Mouse (Mus musculus) G1E (cell line): ENCODE measurements around the gene Mfng. TPM values are rescaled to one million over a fixed set of nuclear protein-coding genes. Genes with fewer than 3 reads are reported as not detected.

Experiments
- ATAC-seq: 2 replicates; pipeline ENCODE4 v1.8.0; 2016; ENCODE audit warnings: mild to moderate bottlenecking; ENCODE audit not compliant: insufficient number of reproducible peaks, poor library complexity, low FRiP score, severe bottlenecking; ENCODE audit errors: extremely low read depth
- DNase-seq: peaks from one replicate; pipeline ENCODE4 v3.0.0; 2012; ENCODE audit warnings: low spot score
- H3K27me3 ChIP-seq: 2 replicates; pipeline ENCODE4 v1.6.1; 2012; ENCODE audit warnings: mild to moderate bottlenecking, low read length, inconsistent platforms; ENCODE audit not compliant: insufficient read depth
- H3K36me3 ChIP-seq: replicated peaks from 2 replicates; pipeline ENCODE3; 2012; ENCODE audit warnings: mild to moderate bottlenecking, inconsistent platforms
- H3K4me1 ChIP-seq: 2 replicates; pipeline ENCODE4 v1.6.1; 2012; ENCODE audit warnings: low read depth, low read length, inconsistent platforms, mixed read lengths; ENCODE audit not compliant: insufficient read depth
- H3K4me3 ChIP-seq: 2 replicates; pipeline ENCODE4 v1.5.1; 2012; ENCODE audit warnings: low read depth, mild to moderate bottlenecking, inconsistent platforms, low read length, moderate library complexity, mixed read lengths
- H3K9me3 ChIP-seq: replicated peaks from 2 replicates; pipeline ENCODE4 v1.6.1; 2012; ENCODE audit warnings: inconsistent platforms
- CTCF ChIP-seq: IDR thresholded peaks from 2 replicates; pipeline ENCODE4 v1.5.1; 2012; ENCODE audit warnings: low read depth, low read length, inconsistent platforms, mixed read lengths
- GATA1 ChIP-seq: IDR thresholded peaks from 2 replicates; pipeline ENCODE4 v1.6.1; 2012; ENCODE audit warnings: borderline replicate concordance, low read length, inconsistent platforms, mixed read lengths
- GATA2 ChIP-seq: IDR thresholded peaks from 2 replicates; pipeline ENCODE4 v1.6.1; 2012; ENCODE audit warnings: low read depth, low read length, inconsistent platforms, borderline replicate concordance
- POLR2AphosphoS5 ChIP-seq: IDR thresholded peaks from 2 replicates; pipeline ENCODE4 v1.6.1; 2012; ENCODE audit warnings: low read depth, low read length, inconsistent platforms; ENCODE audit not compliant: insufficient replicate concordance
- TAL1 ChIP-seq: conservative IDR thresholded peaks from 2 replicates; pipeline ENCODE4 v1.6.1; 2012; ENCODE audit warnings: low read depth, low read length, inconsistent platforms, mixed read lengths
- polyA plus RNA-seq: library from polyadenylated mRNA; stranded (reverse); fragments of >175 nt; gene quantifications from 2 replicates; pipeline ENCODE4 v1.2.3, GENCODE M21; 2012
- total RNA-seq, 2 experiments: library from RNA; stranded (forward) in 1 of 2; stranded (reverse) in 1 of 2; fragments of 200-1000 nt in 1 of 2; fragments of >200 nt in 1 of 2; fragmentation: Nextera tagmentation in 1 of 2; gene quantifications; 2 replicates each; pipeline ENCODE4 v1.2.3; 2014 to 2017

The Mfng gene
- total and polyA plus RNA-seq, 3 experiments = not detected

DNA sequence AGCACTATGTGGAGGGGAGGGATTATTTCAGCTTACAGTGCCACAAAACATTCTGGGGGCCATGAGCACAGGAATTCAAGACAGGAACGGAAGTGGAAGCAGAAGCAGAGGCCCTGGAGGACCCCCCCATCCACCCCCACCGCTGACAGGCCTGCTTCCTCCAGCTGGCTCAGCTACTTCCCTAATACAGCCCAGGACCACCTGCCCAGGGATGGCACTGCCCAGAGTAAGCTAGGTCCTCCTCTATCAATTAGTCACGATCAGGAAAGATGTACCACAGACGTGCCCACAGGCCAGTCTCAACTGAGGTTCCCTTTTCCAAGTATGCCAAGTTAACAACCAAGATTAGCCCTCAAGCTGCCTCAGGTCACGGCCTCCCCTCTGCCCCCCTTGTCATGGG lies 19.1 kb downstream of the Mfng start:
- no peak overlapping the region for H3K4me3 ChIP-seq
- H3K27me3 ChIP-seq = no peaks in the 10 kb centered on the region
- no peak for TF ChIP-seq TAL1
- no peak for TF ChIP-seq GATA1
- TF ChIP-seq POLR2AphosphoS5 = no peak
- TF ChIP-seq CTCF = no peak
- TF ChIP-seq GATA2 = no peak
- no peaks in the 10 kb centered on the region for H3K36me3 ChIP-seq
- peaks cover 3% of the 10 kb centered on the region for H3K9me3 ChIP-seq
- ATAC-seq (no peak), DNase-seq (no peak)
- H3K4me1 ChIP-seq = no peaks in the 10 kb centered on the region

DNA sequence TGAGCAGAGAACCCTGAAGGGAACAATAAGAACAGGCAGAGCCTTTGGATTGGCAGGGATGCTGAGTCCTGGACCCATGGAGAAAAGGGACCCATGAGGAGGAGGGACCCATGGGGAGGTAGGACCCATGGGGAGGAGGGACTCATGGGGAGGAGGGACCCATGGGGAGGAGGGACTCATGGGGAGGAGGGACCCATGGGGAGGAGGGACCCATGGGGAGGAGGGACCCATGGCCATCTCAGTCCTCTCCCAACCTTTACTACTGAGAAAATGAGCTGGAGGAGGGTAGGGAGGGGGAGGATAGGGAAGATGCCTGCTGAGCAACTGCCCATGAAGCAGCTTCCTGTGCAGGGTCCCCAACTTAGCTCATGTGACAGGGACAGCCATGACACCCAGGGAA lies 20.3 kb downstream of the Mfng start:
- Histone ChIP-seq H3K27me3 (no peaks in the 10 kb centered on the region), H3K9me3 (peaks cover 3% of the 10 kb centered on the region), H3K4me1 (no peaks in the 10 kb centered on the region), H3K4me3 (no peak overlapping the region), H3K36me3 (no peaks in the 10 kb centered on the region)
- DNase-seq (no peak), ATAC-seq (no peak; the same call in 1 of the 2 replicates)
- no peak for TF ChIP-seq GATA2
- TF ChIP-seq POLR2AphosphoS5 = no peak
- no peak for TF ChIP-seq TAL1
- TF ChIP-seq CTCF = no peak
- TF ChIP-seq GATA1 = no peak

GRCm38 (mm10) chr15:78750608-78751350 lies 22.5 kb downstream of the Mfng start:
- Histone ChIP-seq H3K9me3 (peaks cover 3% of the 10 kb centered on the region), H3K27me3 (no peaks in the 10 kb centered on the region), H3K4me3 (no peak overlapping the region), H3K4me1 (no peaks in the 10 kb centered on the region), H3K36me3 (no peaks in the 10 kb centered on the region)
- ATAC-seq (no peak), DNase-seq (no peak)
- TF ChIP-seq TAL1 = no peak
- no peak for TF ChIP-seq GATA2
- no peak for TF ChIP-seq GATA1
- TF ChIP-seq POLR2AphosphoS5 = no peak
- no peak for TF ChIP-seq CTCF

DNA sequence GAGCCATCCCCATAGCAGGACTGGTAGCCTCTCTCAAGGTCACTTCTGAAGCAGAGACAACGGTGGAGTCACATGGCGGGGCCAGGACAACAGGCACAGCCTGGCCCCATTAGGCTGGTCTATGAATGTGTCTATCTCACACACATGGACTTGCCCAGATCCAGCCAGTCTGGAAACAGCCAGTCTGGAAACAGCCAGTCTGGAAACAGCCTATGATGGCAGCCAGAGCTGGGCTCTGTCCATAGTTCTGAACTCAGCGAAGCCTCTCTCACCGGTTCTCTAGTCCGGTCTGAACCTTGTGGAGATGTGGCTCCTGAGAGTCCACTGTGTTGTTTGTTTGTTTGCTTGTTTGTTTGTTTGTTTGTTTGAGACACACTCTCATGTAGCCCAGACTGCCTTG lies 23.4 kb downstream of the Mfng start:
- TF ChIP-seq TAL1 = no peak
- no peak for TF ChIP-seq POLR2AphosphoS5
- no peak for TF ChIP-seq CTCF
- no peak for TF ChIP-seq GATA1
- no peak for TF ChIP-seq GATA2
- ATAC-seq = no peak
- no peaks in the 10 kb centered on the region for H3K4me1 ChIP-seq
- no peak overlapping the region for H3K4me3 ChIP-seq
- H3K27me3 ChIP-seq = no peaks in the 10 kb centered on the region
- DNase-seq = no peak
- H3K9me3 ChIP-seq = peaks cover 3% of the 10 kb centered on the region
- H3K36me3 ChIP-seq = no peaks in the 10 kb centered on the region

- Histone ChIP-seq H3K36me3 (no peaks in the 10 kb centered on the region), H3K4me3 (no peak overlapping the region), H3K4me1 (no peaks in the 10 kb centered on the region), H3K27me3 (no peaks in the 10 kb centered on the region), H3K9me3 (no peaks in the 10 kb centered on the region)
- TF ChIP-seq POLR2AphosphoS5 (no peak), GATA1 (no peak), CTCF (peak; percentile 55), TAL1 (no peak), GATA2 (no peak)
- DNase-seq (no peak), ATAC-seq (no peak)
Observed at GRCm38 (mm10) chr15:78744206-78744605, 29.1 kb downstream of the Mfng start.

DNA sequence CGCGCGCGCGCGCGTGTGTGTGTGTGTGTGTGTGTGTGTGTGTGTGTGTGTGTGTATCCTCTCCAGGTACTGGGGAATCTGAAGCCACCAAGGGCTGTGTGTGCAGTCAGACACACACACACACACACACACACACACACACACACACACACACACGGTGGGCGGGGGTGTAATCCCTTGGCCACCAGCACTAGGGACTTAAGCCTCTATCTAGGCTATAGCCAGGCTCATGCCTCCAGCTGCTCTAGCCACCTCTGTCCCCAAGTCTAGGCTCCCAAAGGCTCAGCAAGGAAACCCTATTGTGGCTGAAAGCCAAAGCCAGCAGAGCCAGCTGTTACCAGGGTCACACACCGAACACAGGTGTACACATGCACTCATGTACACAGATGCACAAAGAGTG lies 30.4 kb downstream of the Mfng start:
- DNase-seq (no peak), ATAC-seq (no peak)
- no peak overlapping the region for H3K4me3 ChIP-seq
- H3K9me3 ChIP-seq = no peaks in the 10 kb centered on the region
- no peaks in the 10 kb centered on the region for H3K4me1 ChIP-seq
- no peaks in the 10 kb centered on the region for H3K27me3 ChIP-seq
- no peak for TF ChIP-seq CTCF
- no peak for TF ChIP-seq GATA1
- TF ChIP-seq GATA2 = no peak
- TF ChIP-seq POLR2AphosphoS5 = no peak
- TF ChIP-seq TAL1 = no peak
- no peaks in the 10 kb centered on the region for H3K36me3 ChIP-seq
